ENCODE assay signal across 28 mouse cellular contexts in genomic region chr19:44351756-44352155, GRCm38 (mm10). TPM values are rescaled to one million over a fixed set of nuclear protein-coding genes. Genes with fewer than 3 reads are reported as not detected.
"Had no signal": no experiment of that assay in that cellular context is flagged by ENCODE, and none has a peak within 500 bp of the region (broad histone marks: within the 10 kb centered on the region; RNA-seq: fewer than 3 reads in every experiment).

No protein-coding gene starts in this region.

- H3K4me3 ChIP-seq: embryonic facial prominence, embryonic 10.5 days; embryonic facial prominence, embryonic 12.5 days; embryonic facial prominence, embryonic 13.5 days; embryonic facial prominence, embryonic 15.5 days; erythroblast, embryonic 14.5 days; forebrain, embryonic 10.5 days; forebrain, embryonic 12.5 days; forebrain, embryonic 13.5 days; forebrain, embryonic 15.5 days; gastrocnemius, adult 2 months; heart, adult 2 months had no signal

- H3K4me1 ChIP-seq: embryonic facial prominence, embryonic 10.5 days; embryonic facial prominence, embryonic 12.5 days; embryonic facial prominence, embryonic 13.5 days; embryonic facial prominence, embryonic 15.5 days; forebrain, embryonic 10.5 days; forebrain, embryonic 12.5 days; forebrain, embryonic 13.5 days; forebrain, embryonic 15.5 days had no signal

- H3K27ac ChIP-seq: embryonic facial prominence, embryonic 10.5 days; embryonic facial prominence, embryonic 12.5 days; embryonic facial prominence, embryonic 13.5 days; embryonic facial prominence, embryonic 15.5 days; forebrain, embryonic 10.5 days; forebrain, embryonic 12.5 days; forebrain, embryonic 13.5 days; forebrain, embryonic 15.5 days; gastrocnemius, adult 2 months; heart, adult 2 months had no signal

- H3K9ac ChIP-seq: embryonic facial prominence, embryonic 12.5 days; embryonic facial prominence, embryonic 13.5 days; embryonic facial prominence, embryonic 15.5 days; forebrain, embryonic 12.5 days; forebrain, embryonic 13.5 days; forebrain, embryonic 15.5 days; forebrain, postnatal 0 days had no signal

- H3K9me3 ChIP-seq: embryonic facial prominence, embryonic 12.5 days; embryonic facial prominence, embryonic 13.5 days; embryonic facial prominence, embryonic 15.5 days; forebrain, embryonic 12.5 days; forebrain, embryonic 13.5 days; forebrain, embryonic 15.5 days had no signal

- H3K4me2 ChIP-seq: embryonic facial prominence, embryonic 12.5 days; embryonic facial prominence, embryonic 13.5 days; embryonic facial prominence, embryonic 15.5 days; forebrain, embryonic 12.5 days; forebrain, embryonic 13.5 days; forebrain, embryonic 15.5 days had no signal

- H3K27me3 ChIP-seq: embryonic facial prominence, embryonic 12.5 days; embryonic facial prominence, embryonic 13.5 days; embryonic facial prominence, embryonic 15.5 days; forebrain, embryonic 12.5 days; forebrain, embryonic 13.5 days; forebrain, embryonic 15.5 days had no signal

- H3K36me3 ChIP-seq: embryonic facial prominence, embryonic 10.5 days; embryonic facial prominence, embryonic 12.5 days; embryonic facial prominence, embryonic 13.5 days; embryonic facial prominence, embryonic 15.5 days; forebrain, embryonic 10.5 days; forebrain, embryonic 12.5 days; forebrain, embryonic 15.5 days had no signal

- DNase-seq: cerebellum, adult 9-10 months; cerebellum, adult 9-11 months; cerebellum, postnatal 10 days; cerebellum, postnatal 14 days; cerebellum, postnatal 25 days; cerebellum, postnatal 36 days; embryo, embryonic 11 days; forebrain, postnatal 0 days; gastrocnemius, adult 2 months; gastrocnemius, postnatal 10 days; gastrocnemius, postnatal 14 days; gastrocnemius, postnatal 25 days; gastrocnemius, postnatal 36 days; heart, adult 11 months; heart, adult 18-20 months; heart, adult 2 months had no signal

RNA-seq across cellular contexts. Expression of gene Scd4, which starts 18.9 kb away (rescaled TPM):
- total RNA-seq: granulocyte monocyte progenitor cell, adult 5-6 weeks had no signal
- polyA plus RNA-seq: embryonic facial prominence, embryonic 11.5 days; erythroblast, embryonic 14.5 days; forebrain, embryonic 11.5 days had no signal

RNA-seq across cellular contexts. Expression of gene Scd1, which starts 55.9 kb away (rescaled TPM):
- total RNA-seq: granulocyte monocyte progenitor cell, adult 5-6 weeks had no signal
